Mouse (Mus musculus) neural tube, embryonic 14.5 days (tissue): ENCODE data around the gene Gm20388. TPM values are rescaled to one million over a fixed set of nuclear protein-coding genes. Genes with fewer than 3 reads are reported as not detected.
A peak's percentile ranks its signal among the peaks of the same experiment; 100 is the strongest.
"Not testable (repeated sequence)": the region's sequence is repeated elsewhere in the genome, so short reads cannot be mapped to it uniquely, and the experiment has no call there.

Source experiments
- ATAC-seq: fragments of 200-750 bp; cut with Nextera tagmentation; 2 replicates; pipeline ENCODE4 v1.8.0; 2017; ENCODE audit warnings: low read depth, mild to moderate bottlenecking, moderate TSS enrichment, moderate library complexity
- H3K27ac ChIP-seq: fragments of 300-500 bp; sonication (generic); 2 replicates; pipeline ENCODE4 v1.5.1; 2014; ENCODE audit warnings: low read depth, mild to moderate bottlenecking, control low read depth, low read length, moderate library complexity, mixed read lengths
- H3K27me3 ChIP-seq: fragments of 300-500 bp; sonication (generic); 2 replicates; pipeline ENCODE4 v1.6.1; 2014; ENCODE audit warnings: low read length; ENCODE audit not compliant: control insufficient read depth, insufficient read depth
- H3K36me3 ChIP-seq: fragments of 300-500 bp; sonication (generic); 2 replicates; pipeline ENCODE4 v1.6.1; 2014; ENCODE audit warnings: low read length, mixed read lengths; ENCODE audit not compliant: control insufficient read depth, insufficient read depth
- H3K4me1 ChIP-seq: fragments of 300-500 bp; sonication (generic); 2 replicates; pipeline ENCODE4 v1.6.1; 2014; ENCODE audit warnings: low read length; ENCODE audit not compliant: control insufficient read depth, insufficient read depth
- H3K4me2 ChIP-seq: fragments of 300-500 bp; sonication (generic); 2 replicates; pipeline ENCODE4 v1.6.1; 2014; ENCODE audit warnings: mild to moderate bottlenecking, low read depth, low read length, control low read depth
- H3K4me3 ChIP-seq: fragments of 300-500 bp; sonication (generic); 2 replicates; pipeline ENCODE4 v1.5.1; 2014; ENCODE audit warnings: low read depth, low read length, control low read depth, mixed read lengths
- H3K9ac ChIP-seq: fragments of 300-500 bp; sonication (generic); replicated peaks from 2 replicates; pipeline ENCODE4 v1.6.1; 2014; ENCODE audit warnings: low read depth, mild to moderate bottlenecking, control low read depth, low read length, mixed read lengths
- H3K9me3 ChIP-seq: fragments of 300-500 bp; sonication (generic); 2 replicates; pipeline ENCODE4 v1.6.1; 2016; ENCODE audit warnings: low read length; ENCODE audit not compliant: control insufficient read depth
- WGBS: fragments of 180-500 bp; shearing (Covaris S2); extraction: QIAGEN DNeasy Blood & Tissue Kit; methylation state at CpG from one replicate; pipeline ENCODE4 v1.1.7; 2014; 5-methylcytosine and 5-hydroxymethylcytosine counted together
- polyA plus RNA-seq: library from polyadenylated mRNA; unstranded; fragments of >200 nt; fragmentation: Nextera tagmentation; extraction: Ambion mirVana; gene quantifications from 2 replicates; pipeline ENCODE4 v1.2.1, GENCODE M21; 2014

The Gm20388 gene
- polyA plus RNA-seq, 1 experiment from 2014 or later: 10.3 TPM

DNA sequence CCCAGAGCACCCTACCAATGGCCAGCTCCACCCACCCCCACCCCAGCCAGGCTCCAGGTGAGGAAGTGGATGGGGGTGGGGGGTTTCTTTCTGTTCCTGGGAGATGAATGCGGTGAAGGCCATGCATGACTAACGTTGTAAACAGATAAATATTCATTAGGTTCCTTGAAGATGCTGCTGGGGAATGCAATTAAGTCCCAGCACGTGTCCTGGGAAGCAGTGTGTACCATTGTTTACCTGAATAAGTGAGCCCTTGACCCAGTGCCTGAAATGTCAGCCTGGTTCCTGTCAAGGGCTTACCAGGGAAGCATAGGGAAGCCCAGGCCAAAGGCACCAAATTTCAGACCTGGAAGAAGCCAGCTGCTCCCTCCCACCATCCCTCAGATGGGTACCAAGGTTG lies 2409.9 kb downstream of the Gm20388 start:
- Histone ChIP-seq H3K27ac (peak overlapping the region; percentile 48; the same call in 1 of the 2 replicates), H3K9me3 (no peaks in the 10 kb centered on the region), H3K4me3 (no peak overlapping the region), H3K9ac (no peak overlapping the region), H3K4me1 (peaks cover 20% of the 10 kb centered on the region), H3K4me2 (no peak overlapping the region), H3K36me3 (no peaks in the 10 kb centered on the region), H3K27me3 (no peaks in the 10 kb centered on the region)
- WGBS: 17% methylated on average over 3 of the region's 3 CpGs
- ATAC-seq: no peak

DNA sequence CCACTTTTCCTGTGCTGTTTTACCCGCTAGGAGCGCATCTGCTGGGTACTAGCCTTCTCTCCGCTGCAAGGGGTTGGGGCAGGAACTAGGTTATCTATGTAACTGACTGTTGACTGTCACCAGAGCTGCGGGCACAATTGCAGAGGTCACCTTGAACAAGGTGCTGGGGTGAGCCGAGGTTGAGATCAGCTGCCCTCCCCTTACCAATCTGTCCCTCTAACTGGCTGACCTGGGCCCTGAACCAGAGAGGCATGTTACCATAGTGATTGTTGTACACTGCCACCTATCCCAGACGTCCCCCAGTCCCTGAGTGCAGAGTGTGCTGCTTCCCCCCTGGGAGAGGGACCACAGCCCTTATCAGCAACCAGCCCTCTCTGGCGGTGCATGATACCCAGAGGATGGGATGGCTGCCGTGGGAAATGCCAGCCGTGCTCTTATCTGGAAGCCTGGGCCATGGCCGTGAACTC lies 2410.8 kb downstream of the Gm20388 start:
- Histone ChIP-seq H3K27me3 (no peaks in the 10 kb centered on the region), H3K9ac (no peak overlapping the region), H3K36me3 (no peaks in the 10 kb centered on the region), H3K4me3 (no peak overlapping the region), H3K27ac (peak overlapping the region; percentile 48; the same call in 1 of the 2 replicates), H3K4me2 (no peak overlapping the region), H3K9me3 (no peaks in the 10 kb centered on the region), H3K4me1 (peaks cover 25% of the 10 kb centered on the region)
- WGBS: 68% methylated on average over 10 of the region's 10 CpGs
- no peak for ATAC-seq

GRCm38 (mm10) chr8:122322126-122322525 lies 2411.5 kb downstream of the Gm20388 start:
- no peak overlapping the region for H3K27ac ChIP-seq
- H3K27me3 ChIP-seq: no peaks in the 10 kb centered on the region
- no peak overlapping the region for H3K4me3 ChIP-seq
- H3K36me3 ChIP-seq: no peaks in the 10 kb centered on the region
- H3K4me1 ChIP-seq: peaks cover 25% of the 10 kb centered on the region
- H3K9ac ChIP-seq: no peak overlapping the region
- H3K9me3 ChIP-seq: no peaks in the 10 kb centered on the region
- 94% methylated on average over 7 of the region's 7 CpGs for WGBS
- ATAC-seq: no peak
- H3K4me2 ChIP-seq: no peak overlapping the region

DNA sequence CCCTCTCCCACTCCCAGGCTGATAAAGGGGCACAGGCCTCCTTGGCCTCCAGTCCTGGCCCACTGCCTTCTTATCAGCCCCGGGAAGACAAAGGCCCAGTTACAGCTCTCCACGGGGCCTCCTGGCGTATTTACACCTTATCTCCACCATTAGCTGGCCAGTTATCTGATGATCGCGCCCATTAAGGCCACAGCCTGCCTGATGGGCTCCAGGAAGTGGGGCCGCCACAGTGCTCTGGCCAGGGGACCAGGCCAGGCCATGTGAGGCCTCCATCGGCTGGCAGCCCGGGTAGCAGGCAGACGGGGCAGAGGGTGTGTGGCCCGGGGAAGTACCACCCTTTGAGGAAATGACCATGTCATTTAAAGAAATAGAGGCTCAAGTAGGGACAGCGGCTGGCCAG lies 2412.2 kb downstream of the Gm20388 start:
- no peak for ATAC-seq
- WGBS: 49% methylated on average over 11 of the region's 11 CpGs
- Histone ChIP-seq H3K4me2 (no peak overlapping the region), H3K36me3 (no peaks in the 10 kb centered on the region), H3K9me3 (no peaks in the 10 kb centered on the region), H3K27ac (no peak overlapping the region), H3K9ac (no peak overlapping the region), H3K27me3 (no peaks in the 10 kb centered on the region), H3K4me3 (no peak overlapping the region), H3K4me1 (peaks cover 25% of the 10 kb centered on the region)

DNA sequence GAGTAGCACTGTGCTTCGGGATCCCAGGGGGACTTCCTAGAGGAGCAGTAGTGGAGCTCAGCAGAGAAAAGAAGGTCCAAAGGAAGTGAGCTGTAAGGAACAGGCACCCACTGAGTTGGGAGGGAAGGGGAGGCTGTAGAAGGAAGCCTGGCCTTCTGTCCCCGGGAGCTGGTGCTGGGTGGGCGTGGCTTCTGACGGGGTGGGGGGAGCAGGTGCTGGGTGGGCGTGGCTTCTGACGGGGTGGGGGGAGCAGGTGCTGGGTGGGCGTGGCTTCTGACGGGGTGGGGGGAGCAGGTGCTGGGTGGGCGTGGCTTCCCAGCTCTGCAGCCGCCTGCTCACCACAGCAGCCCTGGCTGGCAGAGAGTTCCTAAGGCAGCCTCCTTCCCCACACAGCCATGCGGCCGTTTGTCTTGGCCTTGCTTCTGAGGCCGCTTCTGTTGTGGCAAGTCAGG lies 2413.3 kb downstream of the Gm20388 start:
- not testable (repeated sequence) for H3K9me3 ChIP-seq, H3K9ac ChIP-seq, H3K27ac ChIP-seq, H3K27me3 ChIP-seq, H3K4me2 ChIP-seq, H3K36me3 ChIP-seq, H3K4me3 ChIP-seq, ATAC-seq
- WGBS: 3% methylated on average over 7 of the region's 13 CpGs
- H3K4me1 ChIP-seq: peaks cover 27% of the 10 kb centered on the region

GRCm38 (mm10) chr8:122325196-122325595 lies 2414.6 kb downstream of the Gm20388 start:
- H3K36me3 ChIP-seq: no peaks in the 10 kb centered on the region
- H3K27me3 ChIP-seq: no peaks in the 10 kb centered on the region
- no peaks in the 10 kb centered on the region for H3K9me3 ChIP-seq
- no peak overlapping the region for H3K4me2 ChIP-seq
- no peak for ATAC-seq
- no peak overlapping the region for H3K4me3 ChIP-seq
- peaks cover 26% of the 10 kb centered on the region for H3K4me1 ChIP-seq
- H3K9ac ChIP-seq: no peak overlapping the region
- no peak overlapping the region for H3K27ac ChIP-seq
- WGBS: 78% methylated on average over 2 of the region's 2 CpGs

DNA sequence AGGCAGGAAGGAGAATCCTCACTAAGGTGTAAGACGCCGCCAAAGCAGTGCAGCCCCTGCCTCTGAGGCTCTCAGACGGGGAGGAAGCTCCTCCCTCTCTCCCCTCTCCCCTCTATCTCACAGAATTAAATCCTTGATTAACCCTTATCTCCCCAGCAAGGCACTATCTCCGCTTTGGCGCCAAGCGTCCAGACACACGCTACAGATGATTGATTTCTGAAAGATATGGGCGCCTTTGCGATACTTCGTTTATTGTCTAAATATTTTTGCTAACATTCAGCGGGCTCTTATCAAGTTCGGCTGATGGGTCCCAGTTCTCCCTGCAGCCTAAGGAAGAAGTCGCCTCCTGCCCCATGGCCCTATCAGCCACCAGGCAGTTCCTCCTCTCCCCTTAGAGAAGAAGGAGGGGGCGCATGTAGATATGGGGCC lies 2415.5 kb downstream of the Gm20388 start:
- H3K4me1 ChIP-seq: peaks cover 18% of the 10 kb centered on the region
- no peak overlapping the region for H3K27ac ChIP-seq

GRCm38 (mm10) chr8:122329072-122329471 lies 2418.4 kb downstream of the Gm20388 start:
- Histone ChIP-seq H3K4me1 (peaks cover 15% of the 10 kb centered on the region), H3K9me3 (no peaks in the 10 kb centered on the region), H3K27ac (no peak overlapping the region), H3K9ac (no peak overlapping the region), H3K27me3 (no peaks in the 10 kb centered on the region), H3K4me3 (no peak overlapping the region), H3K4me2 (no peak overlapping the region), H3K36me3 (no peaks in the 10 kb centered on the region)
- ATAC-seq: no peak
- WGBS: 72% methylated on average over 8 of the region's 8 CpGs

More for the DNA sequence above, 2415.5 kb downstream of the Gm20388 start:
- 26% methylated on average over 14 of the region's 14 CpGs for WGBS
- ATAC-seq: no peak
- 0 out of 2 replicates have a peak overlapping the region, but pooled peaks have one; percentile 28 for H3K9ac ChIP-seq
- H3K36me3 ChIP-seq: no peaks in the 10 kb centered on the region
- H3K4me3 ChIP-seq: no peak overlapping the region
- H3K9me3 ChIP-seq: no peaks in the 10 kb centered on the region
- H3K27me3 ChIP-seq: no peaks in the 10 kb centered on the region
- H3K4me2 ChIP-seq: 0 out of 2 replicates have a peak overlapping the region, but pooled peaks have one; percentile 16

DNA sequence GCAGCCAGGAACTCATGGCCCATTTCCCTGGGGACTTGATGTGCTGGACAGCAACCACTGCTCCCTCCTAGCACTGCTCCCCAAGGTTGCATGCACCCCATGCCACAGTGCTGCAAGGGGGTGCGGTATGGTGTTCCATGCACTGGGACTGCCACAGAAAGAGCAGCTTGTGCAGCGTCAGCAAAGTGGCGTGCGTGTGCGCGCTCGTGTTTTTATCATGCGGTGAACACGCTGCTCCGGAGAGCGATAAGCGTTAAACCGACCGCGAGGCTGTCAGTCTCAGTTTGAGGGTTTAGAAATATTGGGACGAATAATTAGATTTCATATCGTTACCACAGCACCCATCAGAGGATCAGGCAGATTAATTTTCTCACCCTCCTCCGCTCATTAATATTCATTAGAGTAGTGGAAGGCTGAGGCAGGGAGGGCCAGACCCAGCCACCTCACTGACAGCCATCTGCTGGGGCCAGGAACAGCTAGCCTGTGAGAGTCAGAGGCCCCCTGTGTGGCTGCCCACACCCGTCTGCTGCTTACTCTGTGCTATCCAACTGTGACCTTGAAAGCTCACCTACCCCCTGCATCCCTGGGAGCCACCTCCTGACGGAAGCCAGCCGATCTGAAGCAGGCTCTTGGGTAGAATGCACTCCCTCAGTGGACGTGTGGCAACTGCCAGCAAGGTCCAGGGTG lies 2419.1 kb downstream of the Gm20388 start:
- H3K27ac ChIP-seq: peak overlapping the region; percentile 39; the same call in 1 of the 2 replicates
- WGBS: 46% methylated on average over 22 of the region's 22 CpGs
- peaks cover under 1% of the 10 kb centered on the region for H3K27me3 ChIP-seq
- H3K9ac ChIP-seq: no peak overlapping the region
- H3K4me3 ChIP-seq: no peak overlapping the region
- ATAC-seq: no peak
- H3K36me3 ChIP-seq: no peaks in the 10 kb centered on the region
- peaks cover 10% of the 10 kb centered on the region for H3K4me1 ChIP-seq
- no peaks in the 10 kb centered on the region for H3K9me3 ChIP-seq
- no peak overlapping the region for H3K4me2 ChIP-seq
